Mouse (Mus musculus) heart, postnatal 0 days (tissue): ENCODE measurements around the gene Rhot2.

Experiments
- CTCF ChIP-seq: IDR thresholded peaks from 2 replicates; pipeline ENCODE4 v1.5.1; 2016; ENCODE audit warnings: antibody characterized with exemption, control low read depth, low read depth
- EP300 ChIP-seq: IDR thresholded peaks from 2 replicates; pipeline ENCODE4 v1.6.1; 2016; ENCODE audit warnings: antibody characterized with exemption, low read depth

- TF ChIP-seq CTCF (no peak), EP300 (no peak)
Measured at GRCm38 (mm10) chr17:25818851-25819780, 25.5 kb downstream of the Rhot2 start.
